Mouse (Mus musculus) CH12.LX (cell line): Measurements from ENCODE around the gene Icam5. TPM values are rescaled to one million over a fixed set of nuclear protein-coding genes. Genes with fewer than 3 reads are reported as not detected.
"Not testable (repeated sequence)": the region's sequence is repeated elsewhere in the genome, so short reads cannot be mapped to it uniquely, and the experiment has no call there.

ENCODE experiments used
- DNase-seq: peaks from one replicate; pipeline ENCODE4 v3.0.0-alpha.2; 2013; ENCODE audit errors: extremely low read depth
- H3K27ac ChIP-seq: 2 replicates; pipeline ENCODE4 v1.5.1; 2012; ENCODE audit warnings: low read depth, mild to moderate bottlenecking, control low read depth, moderate library complexity; ENCODE audit not compliant: insufficient read depth
- H3K27me3 ChIP-seq: replicated peaks from 2 replicates; pipeline ENCODE3; 2012; ENCODE audit warnings: inconsistent platforms
- H3K36me3 ChIP-seq, 2 experiments: replicated peaks in 1 of 2; 2 replicates each; pipeline versions ENCODE3 to v1.6.1; 2012; ENCODE audit warnings: inconsistent platforms in 1 of 2, low read length in 1 of 2, mild to moderate bottlenecking in 1 of 2, mixed read lengths in 1 of 2, moderate library complexity in 1 of 2; ENCODE audit not compliant: control insufficient read depth in 1 of 2, insufficient read depth in 1 of 2
- H3K4me1 ChIP-seq, 2 experiments: 2 replicates each; pipeline ENCODE4 v1.6.1; 2012; ENCODE audit warnings: inconsistent platforms in 1 of 2, moderate library complexity in 1 of 2; ENCODE audit not compliant: insufficient read depth in 2 of 2, control insufficient read depth in 1 of 2
- H3K4me2 ChIP-seq: 2 replicates; pipeline ENCODE4 v1.6.1; 2012; ENCODE audit warnings: low read depth, mild to moderate bottlenecking, control low read depth; ENCODE audit not compliant: poor library complexity, insufficient read depth, severe bottlenecking
- H3K4me3 ChIP-seq, 3 experiments: fragments of 150-350 bp in 1 of 3; sonication (generic) in 1 of 3; replicated peaks in 1 of 3; 2 replicates each; pipeline versions ENCODE3 to v1.5.1; 2011 to 2012; ENCODE audit warnings: low read depth in 2 of 3, low read length in 2 of 3, mild to moderate bottlenecking in 2 of 3, moderate library complexity in 2 of 3, control low read depth in 1 of 3, improper control_type of control experiment in 1 of 3, inconsistent platforms in 1 of 3, mixed read lengths in 1 of 3; ENCODE audit not compliant: poor library complexity in 1 of 3
- H3K79me2 ChIP-seq: replicated peaks from 2 replicates; pipeline ENCODE4 v1.6.1; 2012; ENCODE audit warnings: mild to moderate bottlenecking, moderate library complexity; ENCODE audit not compliant: control insufficient read depth, poor library complexity, insufficient read depth, severe bottlenecking; ENCODE audit errors: extremely low read depth
- H3K9ac ChIP-seq: 2 replicates; pipeline ENCODE4 v1.6.1; 2012; ENCODE audit warnings: low read depth, mild to moderate bottlenecking, control low read depth, moderate library complexity; ENCODE audit not compliant: insufficient read depth
- H3K9me3 ChIP-seq: replicated peaks from 2 replicates; pipeline ENCODE3; 2012; ENCODE audit warnings: low read length, inconsistent platforms, mixed read lengths
- BHLHE40 ChIP-seq: IDR thresholded peaks from 2 replicates; pipeline ENCODE4 v1.6.1; 2011; ENCODE audit warnings: mild to moderate bottlenecking, low read depth, low read length, improper control_type of control experiment
- CHD1 ChIP-seq: IDR thresholded peaks from 2 replicates; pipeline ENCODE4 v1.6.1; 2012; ENCODE audit warnings: low read depth, low read length, improper control_type of control experiment, inconsistent platforms
- CTCF ChIP-seq, 2 experiments: IDR thresholded peaks in 1 of 2; conservative IDR thresholded peaks in 1 of 2; 2 replicates each; pipeline ENCODE4 v1.5.1; 2011 to 2012; ENCODE audit warnings: low read depth in 2 of 2, low read length in 2 of 2, improper control_type of control experiment in 1 of 2, inconsistent platforms in 1 of 2, mild to moderate bottlenecking in 1 of 2, moderate library complexity in 1 of 2
- ETS1 ChIP-seq: conservative IDR thresholded peaks from 2 replicates; pipeline ENCODE4 v1.6.1; 2012; ENCODE audit warnings: low read depth, mild to moderate bottlenecking, inconsistent platforms, low read length, improper control_type of control experiment, moderate library complexity
- GABPA ChIP-seq: IDR thresholded peaks from 2 replicates; pipeline ENCODE4 v1.6.1; 2012; ENCODE audit warnings: low read depth, low read length, improper control_type of control experiment, inconsistent platforms; ENCODE audit not compliant: insufficient replicate concordance
- MYC ChIP-seq: IDR thresholded peaks from 2 replicates; pipeline ENCODE4 v1.6.1; 2011; ENCODE audit warnings: low read depth, mild to moderate bottlenecking, improper control_type of control experiment, low read length
- RAD21 ChIP-seq: IDR thresholded peaks from 2 replicates; pipeline ENCODE4 v1.6.1; 2011; ENCODE audit warnings: low read depth, mild to moderate bottlenecking, low read length, improper control_type of control experiment, moderate library complexity
- SMC3 ChIP-seq: IDR thresholded peaks from 2 replicates; pipeline ENCODE4 v1.6.1; 2011; ENCODE audit warnings: low read depth, low read length, improper control_type of control experiment
- ZC3H11A ChIP-seq: IDR thresholded peaks from 2 replicates; pipeline ENCODE4 v1.6.1; 2012; ENCODE audit warnings: low read depth, mild to moderate bottlenecking, inconsistent platforms, low read length, improper control_type of control experiment
- ZNF384 ChIP-seq: IDR thresholded peaks from 2 replicates; pipeline ENCODE4 v1.6.1; 2012; ENCODE audit warnings: low read depth, low read length, improper control_type of control experiment, inconsistent platforms
- dilution Hi-C: fragments of 300-500 bp; cut with MboI; formaldehyde crosslinking; loops from 2 replicates; pipeline ENCODE4 v1.14.3; 2020; ENCODE audit warnings: low sequenced_read_pairs; ENCODE audit not compliant: extremely low pct_unique_long_range_greater_than_20kb, extremely low pct_ligation_motif_present
- in situ Hi-C: fragments of 300-500 bp; cut with MboI; formaldehyde crosslinking; loops from 3 replicates; pipeline ENCODE4 v1.14.3; 2019; ENCODE audit warnings: low sequenced_read_pairs, low pct_ligation_motif_present, low pct_unique_long_range_greater_than_20kb, mixed read lengths
- polyA plus RNA-seq: library from polyadenylated mRNA; unstranded; fragments of >175 nt; gene quantifications from 2 replicates; pipeline ENCODE4 v1.2.1, GENCODE M21; 2012; ENCODE audit warnings: low read depth; ENCODE audit not compliant: insufficient read length
- total RNA-seq, 2 experiments: library from RNA; depleted of rRNA; stranded (reverse); fragments of 300-350 nt in 1 of 2; fragments of >200 nt in 1 of 2; gene quantifications; 2 replicates each; pipeline ENCODE4 v1.2.3; 2012 to 2014

The Icam5 gene
- total and polyA plus RNA-seq, 3 experiments: 0.89 to 4.9 (median 1.6) TPM

DNA sequence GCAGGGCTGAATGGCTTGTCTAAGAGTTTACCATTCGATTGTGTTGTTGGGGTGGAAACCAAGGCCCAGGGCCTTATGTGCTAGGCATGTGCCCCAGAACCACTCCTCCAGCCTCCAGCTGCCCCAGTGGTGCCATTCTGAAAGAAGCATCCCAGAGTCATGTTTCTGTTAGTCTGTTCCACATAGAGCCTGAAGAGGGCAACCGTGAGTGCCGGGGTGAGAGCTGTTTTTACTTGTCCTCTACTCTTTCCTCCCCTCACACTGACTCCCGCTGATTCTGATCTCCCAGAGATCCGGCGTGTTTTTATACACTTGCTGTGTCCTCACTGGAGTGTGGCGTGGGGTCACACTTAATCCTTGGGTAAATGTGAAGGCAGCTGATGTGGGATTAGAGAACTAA, 23.9 kb upstream of the Icam5 start:
- dilution Hi-C loops: no loop called here
- Histone ChIP-seq H3K27me3 (no peaks in the 10 kb centered on the region), H3K4me1 (peaks cover 2 to 10% of the 10 kb centered on the region in 2 experiments; a peak in 3 of 4 replicates), H3K4me2 (no peak overlapping the region), H3K79me2 (peaks cover 11% of the 10 kb centered on the region), H3K27ac (no peak overlapping the region), H3K36me3 (peaks cover 42 to 49% of the 10 kb centered on the region in 2 experiments), H3K4me3 (no peak overlapping the region), H3K9ac (no peak overlapping the region), H3K9me3 (no peaks in the 10 kb centered on the region)
- peak in 1 of 2 experiments; percentile 51; a peak in 2 of 4 replicates for TF ChIP-seq CTCF (conservative IDR thresholded peaks at IDR 0.05 in 1 of 2, IDR thresholded peaks at IDR 0.05 in 1 of 2; ENCODE audit: low read depth in 2 of 2, low read length in 2 of 2)
- peak; percentile 36; the same call in 1 of the 2 replicates for TF ChIP-seq SMC3
- TF ChIP-seq MYC: no peak
- TF ChIP-seq GABPA: no peak
- TF ChIP-seq RAD21: peak; percentile 20
- no peak for TF ChIP-seq ETS1
- in situ Hi-C loops: no loop called here
- DNase-seq: no peak

DNA sequence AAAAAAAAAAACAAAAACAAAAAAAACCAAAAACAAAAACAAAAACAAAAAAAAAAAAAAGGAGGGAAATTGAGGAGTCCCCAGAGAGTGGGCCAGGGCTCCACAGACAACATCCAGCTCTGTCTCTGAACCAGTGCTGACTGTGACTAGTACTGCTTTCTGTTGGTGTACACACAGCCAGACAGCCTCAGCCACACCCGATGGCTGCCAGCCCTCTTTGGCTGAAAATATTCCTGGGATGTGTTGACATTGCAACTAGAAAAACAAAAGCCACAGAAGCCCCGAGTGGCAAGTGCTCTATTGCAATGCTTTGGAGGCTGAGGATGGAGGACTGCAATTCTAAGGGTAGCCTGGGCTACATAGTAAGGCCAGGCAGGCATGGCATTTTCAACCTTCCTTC, 21.5 kb upstream of the Icam5 start:
- Histone ChIP-seq H3K27ac (no peak overlapping the region), H3K9ac (no peak overlapping the region), H3K4me1 (peaks cover 7 to 15% of the 10 kb centered on the region in 2 experiments; a peak in 3 of 4 replicates), H3K4me2 (no peak overlapping the region), H3K79me2 (no peaks in the 10 kb centered on the region; the same call in 1 of the 2 replicates), H3K27me3 (no peaks in the 10 kb centered on the region), H3K36me3 (peaks cover 33 to 39% of the 10 kb centered on the region in 2 experiments), H3K4me3 (no peak overlapping the region), H3K9me3 (no peaks in the 10 kb centered on the region)
- no peak for DNase-seq
- in situ Hi-C loops: loop anchor here (10.0 kb wide), 1 partner anchor 134 kb away; the partner anchor contains the start of gene Cdc37
- dilution Hi-C loops: no loop called here
- TF ChIP-seq CHD1 (no peak), ZC3H11A (no peak), BHLHE40 (no peak)

DNA sequence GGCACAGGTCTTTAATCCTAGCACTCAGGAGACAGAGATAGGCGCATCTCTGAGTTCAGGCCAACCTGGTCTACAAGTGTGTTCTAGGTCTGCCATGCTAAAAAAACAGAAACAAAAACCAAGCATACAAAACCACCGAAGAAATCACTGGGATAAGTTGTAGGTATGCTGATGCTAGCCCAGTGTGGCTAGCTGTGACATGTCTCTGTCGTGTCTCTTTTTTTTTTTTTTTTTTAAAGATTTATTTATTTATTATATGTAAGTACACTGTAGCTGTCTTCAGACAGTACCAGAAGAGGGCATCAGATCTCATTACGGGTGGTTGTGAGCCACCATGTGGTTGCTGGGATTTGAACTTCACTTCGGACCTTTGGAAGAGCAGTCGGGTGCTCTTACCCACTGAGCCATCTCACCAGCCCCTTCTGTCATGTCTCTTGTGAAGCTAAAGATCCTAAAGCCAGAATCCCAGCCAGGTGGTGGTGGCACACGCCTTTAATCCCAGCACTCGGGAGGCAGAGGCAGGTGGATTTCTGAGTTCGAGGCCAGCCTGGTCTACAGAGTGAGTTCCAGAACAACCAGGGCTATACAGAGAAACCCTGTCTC, 20.8 kb upstream of the Icam5 start:
- H3K36me3 ChIP-seq: peaks cover 28 to 33% of the 10 kb centered on the region in 2 experiments
- H3K27ac ChIP-seq, H3K79me2 ChIP-seq, dilution Hi-C loops, H3K4me2 ChIP-seq, DNase-seq, H3K4me3 ChIP-seq, H3K9me3 ChIP-seq: not testable (repeated sequence)
- peaks cover 7 to 15% of the 10 kb centered on the region in 2 experiments; a peak in 3 of 4 replicates for H3K4me1 ChIP-seq
- in situ Hi-C loops: loop anchor here (10.0 kb wide), 1 partner anchor 134 kb away; the partner anchor contains the start of gene Cdc37
- peak in 1 of 2 experiments; percentile 30; a peak in 1 of 4 replicates for TF ChIP-seq CTCF (conservative IDR thresholded peaks at IDR 0.05 in 1 of 2, IDR thresholded peaks at IDR 0.05 in 1 of 2; ENCODE audit: low read depth in 2 of 2, low read length in 2 of 2)
- peak; percentile 62 for TF ChIP-seq ZNF384
- TF ChIP-seq, all 38 proteins: peak for 2; not testable (repeated sequence) for 36
- H3K27me3 ChIP-seq, H3K9ac ChIP-seq: not testable (repeated sequence)
